Mouse (Mus musculus) gonadal fat pad, adult 2 months (tissue): Measurements from ENCODE around the gene Bcl2. TPM values are rescaled to one million over a fixed set of nuclear protein-coding genes. Genes with fewer than 3 reads are reported as not detected.

Experiments used
- DNase-seq: peaks from one replicate; pipeline ENCODE4 v3.0.0-alpha.2; 2012; ENCODE audit warnings: low read depth
- polyA plus RNA-seq: library from polyadenylated mRNA; depleted of rRNA; stranded (reverse); fragments of >200 nt; gene quantifications from 2 replicates; pipeline ENCODE4 v1.2.3, GENCODE M21; 2012

The Bcl2 gene
- polyA plus RNA-seq, 1 experiment, result 2.4 TPM

DNA sequence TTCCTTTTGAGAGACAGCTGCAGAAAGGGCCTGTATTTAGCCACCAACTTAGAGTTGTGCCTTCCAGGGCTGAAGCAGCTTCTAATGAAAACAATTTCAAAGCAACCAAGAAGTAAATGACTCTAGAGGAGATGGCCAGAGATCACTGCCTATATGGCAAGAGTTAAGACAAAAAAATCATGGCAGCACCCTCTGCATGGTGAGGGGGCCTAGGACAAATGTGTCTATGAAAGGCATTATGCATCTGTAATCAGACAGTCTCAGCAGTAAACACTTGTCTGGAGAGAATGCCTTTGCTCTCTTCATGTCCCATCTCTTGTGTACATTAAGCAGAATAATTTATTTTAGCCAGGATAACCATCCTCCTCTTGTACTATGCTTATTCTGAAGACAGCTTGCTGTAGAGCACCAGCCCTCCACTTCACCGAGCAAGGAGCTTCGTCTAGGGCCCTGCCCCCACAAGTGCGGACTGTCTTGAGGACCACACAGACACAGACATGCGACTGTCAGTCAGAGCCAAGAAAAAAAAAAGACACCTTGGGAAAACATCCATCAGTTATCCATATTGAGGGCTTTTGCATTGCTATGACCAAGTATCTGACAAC, 126.1 kb downstream of the Bcl2 start:
- no peak for DNase-seq

- no peak for DNase-seq
Measured at GRCm38 (mm10) chr1:106586761-106587160, 127.3 kb downstream of the Bcl2 start.

DNA sequence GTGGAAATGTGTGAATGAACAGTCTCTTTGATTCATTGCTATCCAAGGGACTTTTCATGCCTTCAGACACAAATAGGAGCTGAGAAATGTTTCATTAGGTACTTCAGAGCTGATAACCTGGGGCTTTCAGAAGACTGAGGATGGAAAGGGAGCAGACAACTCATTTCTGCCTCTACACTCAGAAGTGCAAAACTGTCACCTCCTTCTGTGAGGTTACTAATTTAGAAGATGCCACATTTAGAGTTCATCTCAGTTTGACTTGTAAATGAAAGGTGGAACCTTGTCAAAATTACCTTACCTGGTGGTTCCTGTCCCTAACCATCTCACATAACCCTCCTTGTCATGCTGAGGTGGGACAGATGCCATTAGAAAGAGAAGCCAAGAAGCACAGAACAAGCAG, 128.7 kb downstream of the Bcl2 start:
- DNase-seq, result no peak

GRCm38 (mm10) chr1:106584824-106585223, 129.2 kb downstream of the Bcl2 start:
- no peak for DNase-seq

GRCm38 (mm10) chr1:106584273-106584672, 129.8 kb downstream of the Bcl2 start:
- DNase-seq, result no peak

DNA sequence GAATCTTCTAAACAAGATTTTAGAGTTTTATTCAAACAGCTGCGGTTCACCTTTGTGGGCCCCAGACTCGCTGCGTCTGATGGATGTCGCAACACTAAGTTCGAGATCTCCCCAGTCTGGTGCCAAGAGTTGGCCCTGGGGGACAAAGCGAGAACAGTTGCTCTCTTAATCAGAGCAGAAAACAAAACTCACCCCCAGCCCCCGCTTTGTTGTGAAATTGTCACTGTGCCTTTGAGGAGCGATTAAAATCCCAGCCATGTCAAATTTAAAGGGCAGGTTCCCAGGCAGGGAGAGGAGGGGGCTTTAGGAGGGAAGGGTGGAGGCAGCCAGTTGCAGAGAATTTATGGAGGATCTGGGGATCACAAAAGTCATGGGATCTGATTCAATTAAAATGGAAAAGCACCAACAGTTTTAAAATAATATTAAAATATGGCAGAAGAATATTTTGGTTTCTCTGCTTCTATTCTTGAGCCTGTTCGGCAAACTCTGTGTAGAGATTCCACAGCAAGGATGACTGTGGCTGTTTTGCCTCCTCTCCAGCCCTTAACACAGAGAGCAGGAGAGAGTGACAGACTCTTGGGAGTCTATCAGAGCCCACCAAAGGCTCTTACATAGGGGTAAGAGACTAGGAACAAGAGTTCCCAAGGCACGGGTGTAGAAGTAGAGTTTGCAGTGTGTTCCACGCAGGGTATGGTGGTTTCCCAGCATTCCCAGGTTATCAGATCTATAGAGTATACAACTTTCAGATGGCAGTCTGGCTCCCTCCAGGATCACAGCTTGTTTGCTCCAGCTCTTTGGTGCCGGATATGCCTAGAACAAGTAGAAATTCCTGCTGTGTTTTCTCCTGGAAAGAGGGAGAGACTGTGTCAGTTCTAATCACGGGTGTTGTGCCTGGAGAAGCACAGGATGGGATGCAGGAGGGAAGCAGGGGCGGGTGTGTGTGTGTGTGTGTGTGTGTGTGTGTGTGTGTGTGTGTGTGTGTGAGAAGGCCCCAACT, 130.5 kb downstream of the Bcl2 start:
- peak; percentile 77 for DNase-seq

DNA sequence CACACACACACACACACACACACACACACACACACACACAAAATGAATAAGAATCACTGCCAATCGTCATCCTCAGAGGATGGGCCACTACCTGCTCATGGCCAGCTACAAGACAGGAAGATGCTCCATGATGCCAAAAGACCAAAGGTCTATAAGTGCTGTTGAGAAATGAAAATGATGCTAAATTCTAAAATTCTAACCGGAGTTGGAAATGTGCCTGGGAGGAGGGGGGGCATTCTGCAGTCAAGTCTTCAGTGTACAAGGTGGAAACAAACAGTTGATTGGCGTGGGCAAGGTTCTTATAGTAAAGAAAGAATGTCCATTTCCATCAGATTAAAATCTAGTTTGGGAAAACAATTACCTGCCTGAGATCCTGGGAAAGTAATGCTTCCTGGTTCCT, 131.3 kb downstream of the Bcl2 start:
- no peak for DNase-seq

DNA sequence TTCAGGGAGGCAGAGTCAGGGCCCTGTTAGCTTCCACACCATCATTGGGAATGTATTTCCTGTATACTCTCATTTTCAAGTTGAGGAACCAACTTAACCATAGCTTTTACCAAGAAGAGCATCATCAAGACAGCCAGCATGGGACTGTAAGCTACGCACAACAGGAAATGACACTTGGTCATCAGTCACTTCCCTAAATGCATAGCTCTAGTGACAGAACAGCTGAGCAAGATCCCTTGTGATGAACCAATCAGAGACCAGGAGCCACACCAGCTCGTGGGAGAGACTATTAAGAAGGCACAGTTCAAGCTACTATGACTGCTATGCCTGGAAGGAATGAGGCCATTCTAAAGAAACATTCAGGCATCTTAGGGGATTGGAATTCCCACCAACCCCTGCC, 132.3 kb downstream of the Bcl2 start:
- DNase-seq, result no peak

GRCm38 (mm10) chr1:106579768-106580167, 134.3 kb downstream of the Bcl2 start:
- no peak for DNase-seq

DNA sequence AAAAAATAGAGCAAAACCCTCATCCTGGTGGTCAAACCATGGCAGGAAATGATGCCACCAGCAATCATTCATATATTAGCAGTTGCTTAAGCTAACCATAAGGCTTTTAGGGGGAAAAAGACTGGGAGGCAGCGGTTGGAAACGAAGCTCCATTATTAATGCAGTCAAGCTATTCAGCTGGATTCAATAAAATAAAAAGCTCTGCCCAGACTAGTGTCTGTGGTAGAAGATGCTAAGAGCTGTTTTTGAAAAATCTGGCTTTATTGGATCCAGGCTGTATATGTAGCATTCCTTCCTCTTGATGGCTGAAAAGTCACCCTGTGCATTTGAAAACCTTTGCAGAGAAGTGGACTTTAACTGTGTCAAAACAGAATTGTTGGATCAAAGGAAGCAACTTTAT, 141.6 kb downstream of the Bcl2 start:
- no peak for DNase-seq

GRCm38 (mm10) chr1:106570870-106571269, 143.2 kb downstream of the Bcl2 start:
- peak; percentile 38 for DNase-seq

GRCm38 (mm10) chr1:106570366-106570765, 143.7 kb downstream of the Bcl2 start:
- DNase-seq, result no peak

- DNase-seq, result no peak
Measured at GRCm38 (mm10) chr1:106569674-106570073, 144.4 kb downstream of the Bcl2 start.

DNA sequence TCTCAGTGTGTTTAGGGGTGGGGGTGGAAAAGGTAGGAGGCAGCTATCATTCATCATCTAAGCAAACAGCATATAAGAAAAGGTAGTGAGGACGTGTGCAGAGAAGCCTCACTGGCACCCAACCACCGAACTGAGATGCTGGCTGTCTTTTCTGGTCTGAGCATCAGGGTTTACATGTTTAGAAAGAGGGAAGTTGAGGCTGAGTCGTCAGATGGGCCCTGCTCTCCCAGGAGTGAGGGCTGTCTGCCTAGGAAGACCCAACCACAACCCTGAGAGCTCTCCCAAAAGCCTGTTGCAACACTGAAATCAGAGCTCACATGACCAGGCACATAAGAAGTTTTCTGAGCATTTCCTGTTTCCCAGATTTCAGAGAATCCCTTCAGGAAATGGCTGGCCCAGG, 145.2 kb downstream of the Bcl2 start:
- no peak for DNase-seq

DNA sequence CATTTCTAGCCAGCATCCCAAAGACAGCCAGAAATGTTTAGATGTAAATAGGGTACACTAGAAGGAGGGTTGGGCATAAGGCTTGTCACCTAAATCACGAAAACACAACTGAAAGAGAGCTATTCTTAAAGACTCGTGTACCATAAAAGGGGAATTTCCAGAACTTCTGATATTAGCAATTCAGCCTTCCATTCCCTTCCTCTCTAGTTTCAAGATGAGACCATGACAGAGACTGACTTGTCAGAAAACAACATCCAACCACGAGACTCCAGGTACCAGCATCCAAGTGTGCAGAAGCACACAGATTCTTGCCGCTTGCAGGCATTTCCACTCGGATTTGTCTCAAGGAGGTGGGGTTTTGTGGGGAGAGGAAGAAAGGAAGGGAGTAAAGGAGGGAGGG, 146.6 kb downstream of the Bcl2 start:
- no peak for DNase-seq

DNA sequence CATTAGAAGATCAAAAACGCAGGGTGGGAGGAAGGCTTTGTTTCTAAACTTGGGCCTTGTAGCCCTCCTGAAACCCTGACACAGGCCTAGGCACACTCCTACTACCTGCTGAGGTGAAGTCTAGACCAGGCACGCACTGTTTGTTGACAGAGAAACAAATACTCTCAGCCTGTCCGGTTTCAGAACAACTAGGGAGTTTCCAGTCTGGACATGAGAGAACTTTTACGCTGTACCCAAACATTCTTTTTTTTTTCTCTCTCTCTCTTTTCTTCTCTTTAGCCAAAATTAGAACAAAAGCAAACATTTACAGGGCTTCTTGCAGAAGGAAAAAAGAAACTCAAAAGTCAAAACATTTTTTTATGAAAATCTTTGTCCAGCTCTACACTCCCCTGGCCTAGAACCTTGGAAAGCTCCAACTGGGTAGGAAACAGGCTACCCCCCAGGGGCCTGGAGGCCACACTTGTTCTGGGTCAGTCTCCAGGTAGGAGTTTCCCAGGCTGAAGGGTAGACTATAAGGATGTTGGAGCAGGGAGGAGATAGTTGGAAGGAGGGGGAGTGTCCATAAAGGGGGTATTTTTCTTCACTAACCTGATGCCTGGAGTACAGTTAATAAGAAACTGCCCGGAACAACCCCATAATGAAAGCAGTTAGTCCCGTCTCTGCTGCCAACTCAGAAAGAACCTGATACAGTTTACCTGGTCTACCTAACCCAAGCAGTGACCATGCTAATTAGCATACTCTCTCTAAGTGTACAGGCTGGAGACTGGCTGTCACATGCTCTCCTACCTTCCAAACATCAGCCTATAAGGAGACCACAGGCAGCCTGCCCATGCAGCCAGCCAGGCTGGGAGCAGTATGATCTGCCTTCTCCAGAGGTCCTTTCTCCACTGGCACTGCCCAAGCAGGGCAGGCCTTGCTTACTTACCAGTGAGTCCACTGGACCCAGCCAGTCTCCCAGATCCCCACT, 147.7 kb downstream of the Bcl2 start:
- no peak for DNase-seq

GRCm38 (mm10) chr1:106565238-106565637, 148.8 kb downstream of the Bcl2 start:
- DNase-seq, result no peak

- no peak for DNase-seq
Measured at GRCm38 (mm10) chr1:106564436-106564835, 149.6 kb downstream of the Bcl2 start.

- peak; percentile 60 for DNase-seq
Measured at GRCm38 (mm10) chr1:106562751-106563150, 151.3 kb downstream of the Bcl2 start.

DNA sequence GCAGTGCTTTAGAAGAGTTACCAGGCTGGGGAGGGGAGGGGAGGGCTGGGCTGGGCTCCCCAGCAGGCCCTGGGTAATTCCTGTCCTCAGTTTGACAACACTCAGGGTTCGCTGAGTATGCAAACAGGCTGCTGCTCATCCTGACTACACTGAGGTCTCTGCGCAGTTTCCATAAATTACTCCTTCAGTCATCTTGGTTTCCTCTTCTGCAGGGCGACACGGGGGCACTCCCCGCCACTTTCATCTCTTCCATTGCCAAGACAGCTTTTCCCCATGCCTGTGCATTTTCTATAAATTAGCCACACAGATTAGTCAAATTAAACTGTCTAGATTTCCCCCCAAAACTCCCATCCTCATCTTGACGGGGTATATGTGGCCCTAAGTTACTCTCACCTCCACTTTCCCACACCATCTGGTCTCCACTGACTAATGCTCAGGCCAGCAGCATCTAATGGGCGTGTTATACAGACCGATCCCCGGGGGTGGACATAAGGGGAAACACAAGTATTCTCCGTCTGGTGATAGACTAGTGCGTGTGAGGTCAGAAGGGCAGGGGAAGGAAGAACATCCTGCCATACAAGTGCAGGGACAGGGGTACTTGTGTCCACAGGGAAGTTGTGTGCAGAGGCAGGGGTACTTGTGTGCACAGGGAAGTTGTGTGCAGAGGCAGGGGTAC, 152.9 kb downstream of the Bcl2 start:
- no peak for DNase-seq

DNA sequence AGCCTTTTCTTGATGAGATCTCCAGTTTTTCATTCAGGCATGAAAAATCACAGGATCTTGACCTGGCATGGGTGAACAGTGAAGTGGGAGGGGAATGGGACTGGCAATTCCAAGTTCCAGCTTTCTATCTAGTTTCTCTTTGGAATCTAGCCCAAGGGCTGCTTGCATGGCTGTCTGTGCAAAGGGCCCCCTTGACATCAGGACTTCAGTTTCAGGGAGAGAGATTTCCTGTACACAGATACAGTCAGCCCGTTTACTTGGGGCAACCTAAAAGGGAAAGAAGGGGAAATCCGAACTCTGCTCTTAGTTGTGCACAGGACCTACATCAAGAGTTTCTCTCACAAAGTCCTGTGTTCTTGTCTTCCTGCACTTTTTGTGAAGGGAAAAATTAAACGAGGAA, 154.0 kb downstream of the Bcl2 start:
- no peak for DNase-seq
